Mouse (Mus musculus) heart, embryonic 15.5 days (tissue): ENCODE data around the gene Babam2. TPM values are rescaled to one million over a fixed set of nuclear protein-coding genes. Genes with fewer than 3 reads are reported as not detected.

Experiments
- ATAC-seq: fragments of 200-750 bp; cut with Nextera tagmentation; replicated peaks from 2 replicates; pipeline ENCODE4 v1.8.0; 2017; ENCODE audit warnings: low read depth, moderate TSS enrichment; ENCODE audit not compliant: insufficient number of reproducible peaks, insufficient read depth, low FRiP score
- H3K27ac ChIP-seq: fragments of 300-500 bp; sonication (generic); 2 replicates; pipeline ENCODE4 v1.5.1; 2015; ENCODE audit warnings: mild to moderate bottlenecking, inconsistent platforms
- H3K27me3 ChIP-seq: fragments of 300-500 bp; sonication (generic); 2 replicates; pipeline ENCODE4 v1.6.1; 2015; ENCODE audit warnings: inconsistent platforms
- H3K36me3 ChIP-seq: fragments of 300-500 bp; sonication (generic); 2 replicates; pipeline ENCODE4 v1.6.1; 2015; ENCODE audit warnings: mild to moderate bottlenecking, inconsistent platforms
- H3K4me1 ChIP-seq: fragments of 300-500 bp; sonication (generic); replicated peaks from 2 replicates; pipeline ENCODE4 v1.6.1; 2015; ENCODE audit warnings: inconsistent platforms
- H3K4me2 ChIP-seq: fragments of 300-500 bp; sonication (generic); 2 replicates; pipeline ENCODE4 v1.6.1; 2015; ENCODE audit warnings: inconsistent platforms, mild to moderate bottlenecking, moderate library complexity
- H3K4me3 ChIP-seq: fragments of 300-500 bp; sonication (generic); 2 replicates; pipeline ENCODE4 v1.5.1; 2015; ENCODE audit warnings: mild to moderate bottlenecking, inconsistent platforms
- H3K9ac ChIP-seq: fragments of 300-500 bp; sonication (generic); 2 replicates; pipeline ENCODE4 v1.6.1; 2015; ENCODE audit warnings: mild to moderate bottlenecking, inconsistent platforms
- H3K9me3 ChIP-seq: fragments of 300-500 bp; sonication (generic); replicated peaks from 2 replicates; pipeline ENCODE4 v1.6.1; 2016; ENCODE audit warnings: inconsistent platforms
- WGBS: fragments of 180-500 bp; shearing (Covaris S2); methylation state at CpG from one replicate; pipeline ENCODE4 v1.1.7; 2015; ENCODE audit warnings: mixed read lengths; 5-methylcytosine and 5-hydroxymethylcytosine counted together
- polyA plus RNA-seq: library from polyadenylated mRNA; unstranded; fragments of >200 nt; fragmentation: Nextera tagmentation; extraction: Ambion mirVana; gene quantifications from 2 replicates; pipeline ENCODE4 v1.2.1, GENCODE M21; 2015

Gene Babam2
- polyA plus RNA-seq, 1 experiment from 2014 or later = 48.7 TPM

GRCm38 (mm10) chr5:31888341-31888740, 190.9 kb downstream of the Babam2 start:
- no peak overlapping the region for H3K4me3 ChIP-seq
- H3K4me2 ChIP-seq = no peak overlapping the region
- H3K27ac ChIP-seq = peak overlapping the region; percentile 54
- WGBS = 76% methylated on average over 3 of the region's 3 CpGs
- ATAC-seq = no peak
- no peaks in the 10 kb centered on the region for H3K36me3 ChIP-seq
- 0 out of 2 replicates have a peak, but pooled peaks cover 3% of the 10 kb centered on the region for H3K4me1 ChIP-seq
- H3K9ac ChIP-seq = no peak overlapping the region
- H3K9me3 ChIP-seq = no peaks in the 10 kb centered on the region
- H3K27me3 ChIP-seq = no peaks in the 10 kb centered on the region

- WGBS = 83% methylated on average over 4 of the region's 4 CpGs
- H3K9me3 ChIP-seq = no peaks in the 10 kb centered on the region
- no peak for ATAC-seq
- H3K27me3 ChIP-seq = no peaks in the 10 kb centered on the region
- no peak overlapping the region for H3K4me3 ChIP-seq
- no peaks in the 10 kb centered on the region for H3K36me3 ChIP-seq
- H3K4me2 ChIP-seq = no peak overlapping the region
- H3K27ac ChIP-seq = no peak overlapping the region
- no peak overlapping the region for H3K9ac ChIP-seq
- H3K4me1 ChIP-seq = 0 out of 2 replicates have a peak, but pooled peaks cover 3% of the 10 kb centered on the region
Observed at GRCm38 (mm10) chr5:31892631-31893030, 195.1 kb downstream of the Babam2 start.

GRCm38 (mm10) chr5:31899901-31900300, 202.4 kb downstream of the Babam2 start:
- Histone ChIP-seq H3K27ac (no peak overlapping the region), H3K36me3 (no peaks in the 10 kb centered on the region), H3K9me3 (no peaks in the 10 kb centered on the region), H3K4me2 (no peak overlapping the region), H3K4me1 (no peaks in the 10 kb centered on the region), H3K9ac (no peak overlapping the region), H3K27me3 (no peaks in the 10 kb centered on the region), H3K4me3 (no peak overlapping the region)
- 83% methylated on average over 3 of the region's 3 CpGs for WGBS
- no peak for ATAC-seq

- H3K36me3 ChIP-seq = no peaks in the 10 kb centered on the region
- no peaks in the 10 kb centered on the region for H3K27me3 ChIP-seq
- no peak for ATAC-seq
- H3K4me3 ChIP-seq = no peak overlapping the region
- H3K9ac ChIP-seq = no peak overlapping the region
- peaks cover 5% of the 10 kb centered on the region; the same call in 1 of the 2 replicates for H3K4me1 ChIP-seq
- WGBS = 76% methylated on average over 2 of the region's 2 CpGs
- H3K4me2 ChIP-seq = no peak overlapping the region
- H3K27ac ChIP-seq = no peak overlapping the region
- no peaks in the 10 kb centered on the region for H3K9me3 ChIP-seq
Observed at GRCm38 (mm10) chr5:31902144-31902543, 204.7 kb downstream of the Babam2 start.

- Histone ChIP-seq H3K9ac (no peak overlapping the region), H3K9me3 (no peaks in the 10 kb centered on the region), H3K36me3 (no peaks in the 10 kb centered on the region), H3K27ac (no peak overlapping the region), H3K27me3 (no peaks in the 10 kb centered on the region), H3K4me2 (no peak overlapping the region), H3K4me3 (no peak overlapping the region), H3K4me1 (peaks cover 5% of the 10 kb centered on the region; the same call in 1 of the 2 replicates)
- WGBS = 77% methylated on average over 5 of the region's 5 CpGs
- no peak for ATAC-seq
Observed at GRCm38 (mm10) chr5:31902891-31903290, 205.4 kb downstream of the Babam2 start.

GRCm38 (mm10) chr5:31904968-31905683, 207.6 kb downstream of the Babam2 start:
- H3K4me3 ChIP-seq = no peak overlapping the region
- no peak for ATAC-seq
- no peak overlapping the region for H3K9ac ChIP-seq
- H3K36me3 ChIP-seq = no peaks in the 10 kb centered on the region
- H3K9me3 ChIP-seq = no peaks in the 10 kb centered on the region
- 68% methylated on average over 6 of the region's 6 CpGs for WGBS
- no peak overlapping the region for H3K4me2 ChIP-seq
- no peak overlapping the region for H3K27ac ChIP-seq
- H3K27me3 ChIP-seq = no peaks in the 10 kb centered on the region
- H3K4me1 ChIP-seq = peaks cover 5% of the 10 kb centered on the region; the same call in 1 of the 2 replicates

GRCm38 (mm10) chr5:31905808-31906207, 208.3 kb downstream of the Babam2 start:
- no peak overlapping the region for H3K27ac ChIP-seq
- no peaks in the 10 kb centered on the region for H3K27me3 ChIP-seq
- WGBS = 68% methylated on average over 7 of the region's 7 CpGs
- H3K4me1 ChIP-seq = peaks cover 5% of the 10 kb centered on the region; the same call in 1 of the 2 replicates
- H3K9me3 ChIP-seq = no peaks in the 10 kb centered on the region
- H3K4me2 ChIP-seq = no peak overlapping the region
- no peak overlapping the region for H3K4me3 ChIP-seq
- no peak for ATAC-seq
- no peak overlapping the region for H3K9ac ChIP-seq
- H3K36me3 ChIP-seq = no peaks in the 10 kb centered on the region

- no peak overlapping the region for H3K4me2 ChIP-seq
Observed at GRCm38 (mm10) chr5:31906286-31906951, 208.9 kb downstream of the Babam2 start.

GRCm38 (mm10) chr5:31907959-31908358, 210.5 kb downstream of the Babam2 start:
- Histone ChIP-seq H3K9me3 (no peaks in the 10 kb centered on the region), H3K36me3 (no peaks in the 10 kb centered on the region), H3K4me1 (peaks cover 5% of the 10 kb centered on the region; the same call in 1 of the 2 replicates), H3K4me3 (no peak overlapping the region), H3K27ac (no peak overlapping the region), H3K4me2 (no peak overlapping the region), H3K27me3 (no peaks in the 10 kb centered on the region), H3K9ac (no peak overlapping the region)
- ATAC-seq = no peak
- WGBS = 90% methylated on average over 2 of the region's 2 CpGs

More at GRCm38 (mm10) chr5:31906286-31906951, 208.9 kb downstream of the Babam2 start:
- no peak overlapping the region for H3K27ac ChIP-seq
- WGBS = 77% methylated on average over 7 of the region's 7 CpGs
- ATAC-seq = no peak
- H3K27me3 ChIP-seq = no peaks in the 10 kb centered on the region
- no peak overlapping the region for H3K9ac ChIP-seq
- no peaks in the 10 kb centered on the region for H3K9me3 ChIP-seq
- H3K36me3 ChIP-seq = no peaks in the 10 kb centered on the region
- peaks cover 5% of the 10 kb centered on the region; the same call in 1 of the 2 replicates for H3K4me1 ChIP-seq
- H3K4me3 ChIP-seq = no peak overlapping the region

- no peak overlapping the region for H3K9ac ChIP-seq
- no peaks in the 10 kb centered on the region for H3K9me3 ChIP-seq
- H3K4me3 ChIP-seq = no peak overlapping the region
- no peak overlapping the region for H3K27ac ChIP-seq
- H3K4me1 ChIP-seq = peaks cover 5% of the 10 kb centered on the region; the same call in 1 of the 2 replicates
- H3K4me2 ChIP-seq = no peak overlapping the region
- no peaks in the 10 kb centered on the region for H3K36me3 ChIP-seq
- ATAC-seq = no peak
- no peaks in the 10 kb centered on the region for H3K27me3 ChIP-seq
- 86% methylated on average over 2 of the region's 2 CpGs for WGBS
Observed at GRCm38 (mm10) chr5:31908818-31909217, 211.3 kb downstream of the Babam2 start.

- Histone ChIP-seq H3K4me3 (no peak overlapping the region), H3K9ac (no peak overlapping the region), H3K4me2 (no peak overlapping the region), H3K4me1 (no peaks in the 10 kb centered on the region), H3K27me3 (no peaks in the 10 kb centered on the region), H3K36me3 (no peaks in the 10 kb centered on the region), H3K27ac (no peak overlapping the region), H3K9me3 (no peaks in the 10 kb centered on the region)
- 68% methylated on average over 7 of the region's 7 CpGs for WGBS
- no peak for ATAC-seq
Observed at GRCm38 (mm10) chr5:31916241-31916640, 218.8 kb downstream of the Babam2 start.
